Mouse (Mus musculus) heart, embryonic 11.5 days (tissue): ENCODE measurements at regions not wholly inside any gene's neighbourhood (a gene's known extent, or its start where the extent isn't known, plus 50 kb on each side); places are given as distances from the start of the nearest gene placed in this dataset.

Experiments used
- ATAC-seq: fragments of 200-750 bp; cut with Nextera tagmentation; replicated peaks from 2 replicates; pipeline ENCODE4 v1.8.0; 2017; ENCODE audit warnings: moderate library complexity; ENCODE audit not compliant: insufficient number of reproducible peaks, low FRiP score, low TSS enrichment
- H3K27ac ChIP-seq: fragments of 300-500 bp; sonication (generic); 2 replicates; pipeline ENCODE4 v1.5.1; 2014; ENCODE audit warnings: mild to moderate bottlenecking, low read depth, low read length
- H3K27me3 ChIP-seq: fragments of 300-500 bp; sonication (generic); 2 replicates; pipeline ENCODE4 v1.6.1; 2014; ENCODE audit warnings: mild to moderate bottlenecking, low read length, mixed read lengths; ENCODE audit not compliant: control insufficient read depth, insufficient read depth
- H3K36me3 ChIP-seq: fragments of 300-500 bp; sonication (generic); 2 replicates; pipeline ENCODE4 v1.6.1; 2014; ENCODE audit warnings: mild to moderate bottlenecking, low read length, moderate library complexity, mixed read lengths; ENCODE audit not compliant: control insufficient read depth, insufficient read depth
- H3K4me1 ChIP-seq: fragments of 300-500 bp; sonication (generic); 2 replicates; pipeline ENCODE4 v1.6.1; 2014; ENCODE audit warnings: low read length; ENCODE audit not compliant: control insufficient read depth, insufficient read depth
- H3K4me2 ChIP-seq: fragments of 300-500 bp; sonication (generic); 2 replicates; pipeline ENCODE4 v1.6.1; 2014; ENCODE audit warnings: mild to moderate bottlenecking, moderate library complexity
- H3K4me3 ChIP-seq: fragments of 300-500 bp; sonication (generic); 2 replicates; pipeline ENCODE4 v1.5.1; 2014; ENCODE audit warnings: low read depth, low read length
- H3K9ac ChIP-seq: fragments of 300-500 bp; sonication (generic); 2 replicates; pipeline ENCODE4 v1.6.1; 2014; ENCODE audit warnings: mild to moderate bottlenecking, low read depth, low read length, moderate library complexity
- H3K9me3 ChIP-seq: fragments of 300-500 bp; sonication (generic); replicated peaks from 2 replicates; pipeline ENCODE4 v1.6.1; 2016; ENCODE audit warnings: low read length; ENCODE audit not compliant: control insufficient read depth
- WGBS: fragments of 180-500 bp; shearing (Covaris S2); extraction: QIAGEN DNeasy Blood & Tissue Kit; methylation state at CpG from one replicate; pipeline ENCODE4 v1.1.7; 2014; ENCODE audit not compliant: insufficient replicate concordance; 5-methylcytosine and 5-hydroxymethylcytosine counted together

DNA sequence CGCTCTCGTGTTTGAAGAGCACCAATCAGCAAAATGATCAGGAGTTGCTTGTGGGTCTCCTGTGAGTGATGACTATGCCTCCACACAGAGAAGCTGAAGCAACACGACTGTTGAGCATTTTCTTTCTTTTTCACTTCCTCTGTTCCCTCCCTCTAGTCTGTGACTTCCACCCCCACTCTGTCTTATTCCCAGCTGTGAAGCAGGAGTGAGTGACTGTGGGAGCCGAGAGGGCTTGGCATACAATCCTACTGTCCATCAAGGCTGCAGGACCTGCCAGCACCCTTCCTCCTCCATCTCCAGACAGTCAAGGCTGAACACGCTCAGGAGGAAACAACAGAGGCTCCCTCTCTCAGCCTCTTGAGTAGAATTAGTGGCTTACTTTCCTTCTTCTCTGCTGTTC is 401.3 kb downstream of the Plcl1 start:
- Histone ChIP-seq H3K4me3 (no peak overlapping the region), H3K4me2 (no peak overlapping the region), H3K9me3 (no peaks in the 10 kb centered on the region), H3K36me3 (no peaks in the 10 kb centered on the region), H3K27ac (no peak overlapping the region), H3K9ac (no peak overlapping the region), H3K27me3 (no peaks in the 10 kb centered on the region), H3K4me1 (peaks cover 3% of the 10 kb centered on the region; the same call in 1 of the 2 replicates)
- ATAC-seq: no peak
- 59% methylated on average over 5 of the region's 5 CpGs for WGBS

- Histone ChIP-seq H3K4me3 (no peak overlapping the region), H3K9ac (no peak overlapping the region), H3K27ac (no peak overlapping the region), H3K27me3 (no peaks in the 10 kb centered on the region), H3K9me3 (no peaks in the 10 kb centered on the region), H3K36me3 (no peaks in the 10 kb centered on the region), H3K4me1 (peaks cover 3% of the 10 kb centered on the region; the same call in 1 of the 2 replicates), H3K4me2 (no peak overlapping the region)
- no peak for ATAC-seq
- WGBS: 84% methylated on average over 7 of the region's 7 CpGs
Observed at GRCm38 (mm10) chr1:55808724-55809519, 403.2 kb downstream of the Plcl1 start.

GRCm38 (mm10) chr1:55812486-55812885 is 406.8 kb downstream of the Plcl1 start:
- Histone ChIP-seq H3K4me3 (no peak overlapping the region), H3K27ac (no peak overlapping the region), H3K36me3 (no peaks in the 10 kb centered on the region), H3K9me3 (no peaks in the 10 kb centered on the region), H3K27me3 (no peaks in the 10 kb centered on the region), H3K4me2 (no peak overlapping the region), H3K9ac (no peak overlapping the region), H3K4me1 (no peaks in the 10 kb centered on the region)
- 40% methylated on average over 1 of the region's 1 CpGs for WGBS
- ATAC-seq: no peak

GRCm38 (mm10) chr1:55820866-55821500 is 415.3 kb downstream of the Plcl1 start:
- Histone ChIP-seq H3K36me3 (no peaks in the 10 kb centered on the region), H3K4me2 (no peak overlapping the region), H3K9ac (no peak overlapping the region), H3K27me3 (no peaks in the 10 kb centered on the region), H3K27ac (no peak overlapping the region), H3K4me1 (no peaks in the 10 kb centered on the region), H3K4me3 (no peak overlapping the region), H3K9me3 (no peaks in the 10 kb centered on the region)
- no peak for ATAC-seq
- WGBS: 88% methylated on average over 3 of the region's 3 CpGs

DNA sequence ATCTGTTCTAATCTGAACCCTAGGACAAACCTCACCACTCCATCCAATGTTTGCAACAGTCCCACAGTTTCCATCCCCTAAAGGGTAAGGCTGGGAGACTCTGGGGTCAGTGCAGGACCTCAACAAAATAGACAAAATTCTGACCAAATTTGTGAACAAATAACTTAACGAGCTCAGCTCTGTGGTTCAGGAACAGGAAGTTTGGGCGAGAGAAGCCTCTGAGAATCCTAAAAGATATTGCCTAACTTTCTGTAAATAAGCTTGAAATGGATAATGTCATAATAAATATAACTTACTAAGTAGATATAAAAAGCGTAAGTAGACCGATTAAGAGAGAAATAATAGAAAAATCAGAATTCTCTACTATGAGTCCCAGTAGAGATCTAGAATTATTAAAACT is 416.9 kb downstream of the Plcl1 start:
- no peak for ATAC-seq
- 72% methylated on average over 4 of the region's 4 CpGs for WGBS

DNA sequence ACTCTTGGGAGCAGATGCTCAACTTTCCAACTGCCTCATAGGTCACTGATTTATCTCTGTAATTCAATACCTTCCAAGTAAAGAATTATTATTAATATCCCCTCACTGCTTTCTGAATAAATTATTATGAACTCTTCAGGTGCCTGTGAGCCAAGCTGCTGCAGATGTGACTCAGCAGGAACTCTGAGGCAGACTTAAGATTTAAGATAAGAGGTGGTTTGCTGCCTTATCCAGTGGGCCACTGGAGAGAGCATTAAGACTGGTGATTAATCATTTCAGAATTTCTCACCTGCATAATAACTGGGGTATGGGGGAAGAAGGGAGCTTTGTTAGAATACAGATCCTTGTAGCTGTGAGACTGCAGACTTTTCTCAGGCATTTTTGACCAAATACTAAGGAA is 421.5 kb downstream of the Plcl1 start:
- Histone ChIP-seq H3K4me2 (no peak overlapping the region), H3K27me3 (no peaks in the 10 kb centered on the region), H3K9ac (no peak overlapping the region), H3K36me3 (no peaks in the 10 kb centered on the region), H3K4me3 (no peak overlapping the region), H3K27ac (no peak overlapping the region), H3K4me1 (no peaks in the 10 kb centered on the region), H3K9me3 (no peaks in the 10 kb centered on the region)
- no peak for ATAC-seq

More for the DNA sequence above, 416.9 kb downstream of the Plcl1 start:
- Histone ChIP-seq H3K9me3 (no peaks in the 10 kb centered on the region), H3K4me3 (no peak overlapping the region), H3K9ac (no peak overlapping the region), H3K27ac (no peak overlapping the region), H3K27me3 (no peaks in the 10 kb centered on the region), H3K36me3 (no peaks in the 10 kb centered on the region), H3K4me2 (no peak overlapping the region), H3K4me1 (no peaks in the 10 kb centered on the region)

DNA sequence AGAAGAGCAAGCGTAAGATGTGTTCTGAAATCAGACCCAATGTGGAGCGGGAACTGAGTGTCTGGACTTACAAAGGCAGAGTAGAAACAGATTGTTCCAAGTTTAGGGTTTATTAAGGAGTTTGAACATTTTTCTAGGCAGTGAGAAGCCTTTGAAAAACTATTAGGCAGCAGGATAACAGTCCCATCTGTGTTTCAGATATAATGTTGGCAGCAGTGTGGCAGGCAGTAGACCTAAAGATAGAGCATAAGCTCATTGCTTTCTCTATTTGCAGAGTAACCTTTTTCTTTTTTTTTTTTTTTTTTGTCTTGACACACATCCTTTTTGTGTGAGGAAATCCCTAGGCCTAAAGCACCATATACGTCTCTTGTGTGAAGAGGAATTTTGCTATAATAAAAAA is 429.6 kb downstream of the Plcl1 start:
- H3K9me3 ChIP-seq: no peaks in the 10 kb centered on the region
- H3K36me3 ChIP-seq: no peaks in the 10 kb centered on the region
- no peaks in the 10 kb centered on the region for H3K27me3 ChIP-seq
- H3K27ac ChIP-seq: no peak overlapping the region
- no peak for ATAC-seq
- H3K4me1 ChIP-seq: no peaks in the 10 kb centered on the region
- no peak overlapping the region for H3K4me3 ChIP-seq
- H3K4me2 ChIP-seq: no peak overlapping the region
- no peak overlapping the region for H3K9ac ChIP-seq
- WGBS: 86% methylated on average over 3 of the region's 3 CpGs

GRCm38 (mm10) chr1:55836750-55837149 is 431.0 kb downstream of the Plcl1 start:
- H3K4me3 ChIP-seq: no peak overlapping the region
- H3K4me2 ChIP-seq: no peak overlapping the region
- WGBS: 64% methylated on average over 2 of the region's 2 CpGs
- H3K27me3 ChIP-seq: no peaks in the 10 kb centered on the region
- no peaks in the 10 kb centered on the region for H3K4me1 ChIP-seq
- H3K9me3 ChIP-seq: no peaks in the 10 kb centered on the region
- H3K9ac ChIP-seq: no peak overlapping the region
- no peak for ATAC-seq
- H3K27ac ChIP-seq: no peak overlapping the region
- H3K36me3 ChIP-seq: no peaks in the 10 kb centered on the region

GRCm38 (mm10) chr1:55837366-55837765 is 431.6 kb downstream of the Plcl1 start:
- H3K36me3 ChIP-seq: no peaks in the 10 kb centered on the region
- H3K4me2 ChIP-seq: no peak overlapping the region
- no peaks in the 10 kb centered on the region for H3K9me3 ChIP-seq
- H3K4me1 ChIP-seq: no peaks in the 10 kb centered on the region
- no peak overlapping the region for H3K4me3 ChIP-seq
- no peak overlapping the region for H3K9ac ChIP-seq
- no peaks in the 10 kb centered on the region for H3K27me3 ChIP-seq
- ATAC-seq: no peak
- no peak overlapping the region for H3K27ac ChIP-seq
